Mouse (Mus musculus) liver, adult 2 months (tissue): ENCODE results near the gene Sgsm3. TPM values are rescaled to one million over a fixed set of nuclear protein-coding genes. Genes with fewer than 3 reads are reported as not detected.

Source experiments
- DNase-seq: peaks from one replicate; pipeline ENCODE4 v3.0.0-alpha.2; 2011; ENCODE audit warnings: low read depth, low spot score; ENCODE audit errors: extremely low read depth
- H3K27ac ChIP-seq: fragments of 200-500 bp; replicated peaks from 2 replicates; pipeline ENCODE4 v1.5.1; 2012; ENCODE audit warnings: low read depth, mild to moderate bottlenecking, control low read depth, inconsistent platforms, low read length; ENCODE audit not compliant: insufficient read depth
- H3K27me3 ChIP-seq: fragments of 200-500 bp; 2 replicates; pipeline ENCODE4 v1.6.1; 2012; ENCODE audit warnings: mild to moderate bottlenecking, moderate library complexity, low read length, inconsistent platforms; ENCODE audit not compliant: control insufficient read depth, insufficient read depth
- H3K36me3 ChIP-seq: fragments of 200-500 bp; 2 replicates; pipeline ENCODE4 v1.6.1; 2012; ENCODE audit warnings: low read length, inconsistent platforms; ENCODE audit not compliant: control insufficient read depth, insufficient read depth
- H3K4me1 ChIP-seq: fragments of 200-500 bp; 2 replicates; pipeline ENCODE4 v1.6.1; 2011; ENCODE audit warnings: low read length; ENCODE audit not compliant: control insufficient read depth, insufficient read depth
- H3K4me3 ChIP-seq: fragments of 200-500 bp; 2 replicates; pipeline ENCODE4 v1.5.1; 2011; ENCODE audit warnings: low read depth, mild to moderate bottlenecking, control low read depth, low read length, moderate library complexity; ENCODE audit not compliant: insufficient read depth
- H3K79me2 ChIP-seq: fragments of 200-500 bp; 2 replicates; pipeline ENCODE4 v1.6.1; 2012; ENCODE audit warnings: inconsistent platforms, mild to moderate bottlenecking, low read length, moderate library complexity; ENCODE audit not compliant: control insufficient read depth, insufficient read depth
- H3K9ac ChIP-seq: fragments of 200-500 bp; 2 replicates; pipeline ENCODE4 v1.6.1; 2012; ENCODE audit warnings: low read depth, mild to moderate bottlenecking, control low read depth, inconsistent platforms, low read length
- CTCF ChIP-seq: fragments of 200-500 bp; IDR thresholded peaks from 2 replicates; pipeline ENCODE4 v1.5.1; 2011; ENCODE audit warnings: low read depth, low read length, control low read depth
- POLR2A ChIP-seq: fragments of 200-500 bp; IDR thresholded peaks from 2 replicates; pipeline ENCODE4 v1.6.1; 2011; ENCODE audit warnings: low read length, control low read depth; ENCODE audit not compliant: insufficient read depth; ENCODE audit errors: extremely low read depth
- WGBS: fragments of 180-500 bp; shearing (Covaris S2); methylation state at CpG from one replicate; pipeline ENCODE4 v1.1.7; 2018; 5-methylcytosine and 5-hydroxymethylcytosine counted together
- polyA plus RNA-seq: library from polyadenylated mRNA; depleted of rRNA; stranded (reverse); fragments of >200 nt; gene quantifications from 2 replicates; pipeline ENCODE4 v1.2.3, GENCODE M21; 2012; rRNA removed
- total RNA-seq: library from RNA; depleted of rRNA; stranded (reverse); fragments of >200 nt; gene quantifications from 2 replicates; pipeline ENCODE4 v1.2.3, GENCODE M21; 2014; rRNA removed

Sgsm3 gene
- total and polyA plus RNA-seq, 2 experiments: 5.2 to 13.0 TPM

DNA sequence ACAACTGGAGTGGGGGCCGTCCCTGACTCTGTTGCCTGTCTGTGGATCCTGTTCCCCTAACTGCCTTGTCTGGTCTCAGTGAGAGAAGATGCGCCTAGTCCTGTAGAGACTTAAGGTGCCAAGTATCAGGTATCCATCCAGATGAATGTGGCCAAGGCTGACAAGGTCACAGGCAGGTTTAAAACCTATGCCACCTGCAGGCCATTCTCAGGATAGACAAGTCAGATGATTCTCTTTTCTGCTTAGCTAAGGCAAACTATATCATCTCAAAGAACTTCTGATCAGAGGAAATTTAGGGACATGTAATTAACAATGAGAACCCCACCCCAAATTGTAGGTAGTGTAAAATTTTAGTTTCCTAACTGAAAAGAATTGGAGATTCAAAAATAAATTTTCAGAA, 83.4 kb downstream of the Sgsm3 start:
- no peaks in the 10 kb centered on the region for H3K36me3 ChIP-seq
- no peak for DNase-seq
- TF ChIP-seq CTCF (no peak), POLR2A (no peak)
- H3K79me2 ChIP-seq: peaks cover 5% of the 10 kb centered on the region; the same call in 1 of the 2 replicates
- no peak overlapping the region for H3K4me3 ChIP-seq
- H3K27me3 ChIP-seq: no peaks in the 10 kb centered on the region
- no peaks in the 10 kb centered on the region; the same call in 1 of the 2 replicates for H3K4me1 ChIP-seq
- H3K27ac ChIP-seq: no peak overlapping the region
- WGBS: 98% methylated on average over 2 of the region's 2 CpGs
- H3K9ac ChIP-seq: no peak overlapping the region

Other genes with a start within 250 kb of the Sgsm3 start
- 26.7 and 30.5 TPM in 2 replicates for gene Adsl, start 29.3 kb upstream of the Sgsm3 start, total RNA-seq
- gene Adsl, start 29.3 kb upstream of the Sgsm3 start, polyA plus RNA-seq: 26.2 and 30.5 TPM in 2 replicates
- gene Mrtfa, start 213.0 kb downstream of the Sgsm3 start, total RNA-seq: 1.0 and 3.1 TPM in 2 replicates
- gene Mrtfa, start 213.0 kb downstream of the Sgsm3 start, polyA plus RNA-seq: 5.0 and 5.6 TPM in 2 replicates